Mouse (Mus musculus): ENCODE measurements around the gene 1700122O11Rik. TPM values are rescaled to one million over a fixed set of nuclear protein-coding genes. Genes with fewer than 3 reads are reported as not detected.

Gene 1700122O11Rik
- polyA plus RNA-seq, 1 experiment from 2014 or later, result not detected

DNA sequence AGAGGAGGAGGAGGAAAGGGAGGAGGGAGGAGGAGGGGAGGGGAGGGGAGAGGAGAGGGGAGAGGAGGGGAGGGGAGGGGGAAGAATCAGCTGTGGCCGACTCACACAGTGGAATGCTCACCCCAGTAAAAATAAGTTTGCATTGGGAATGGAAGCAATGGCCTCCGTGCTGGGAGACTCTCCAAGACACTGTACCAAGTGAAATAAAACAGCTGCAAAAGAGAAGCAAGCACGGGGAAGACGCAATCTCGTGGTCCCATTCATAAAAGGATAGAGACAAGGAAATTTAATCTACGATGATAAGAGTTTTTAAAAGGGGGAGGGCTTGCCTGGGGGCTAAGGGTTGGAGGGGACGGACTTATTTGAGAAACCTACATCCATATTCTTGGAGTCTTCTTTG, 36.9 kb downstream of the 1700122O11Rik start:
- Histone ChIP-seq H3K9me3 (ENCODE audit: control insufficient read depth, low read length) (no peaks in the 10 kb centered on the region), H3K27me3 (replicated peaks; ENCODE audit: control insufficient read depth, insufficient read depth, low read length) (no peaks in the 10 kb centered on the region), H3K36me3 (ENCODE audit: control insufficient read depth, insufficient read depth, low read length) (no peaks in the 10 kb centered on the region), H3K27ac (ENCODE audit: low read depth) (peak overlapping the region; percentile 81), H3K9ac (ENCODE audit: low read length) (no peak overlapping the region), H3K4me3 (ENCODE audit: low read depth, low read length) (peak overlapping the region; percentile 27; the same call in 1 of the 2 replicates), H3K4me1 (replicated peaks; ENCODE audit: control insufficient read depth, insufficient read depth, low read length) (peaks cover 38% of the 10 kb centered on the region), H3K4me2 (ENCODE audit: low read length) (peak overlapping the region; percentile 57)
- DNase-seq (ENCODE audit: low spot score), result peak; percentile 72
- WGBS, result 11% methylated on average over 7 of the region's 7 CpGs
- 0 out of 2 replicates have a peak, but pooled peaks have one; percentile 34 for ATAC-seq (replicated peaks; ENCODE audit: low FRiP score, low TSS enrichment, low read depth)

DNA sequence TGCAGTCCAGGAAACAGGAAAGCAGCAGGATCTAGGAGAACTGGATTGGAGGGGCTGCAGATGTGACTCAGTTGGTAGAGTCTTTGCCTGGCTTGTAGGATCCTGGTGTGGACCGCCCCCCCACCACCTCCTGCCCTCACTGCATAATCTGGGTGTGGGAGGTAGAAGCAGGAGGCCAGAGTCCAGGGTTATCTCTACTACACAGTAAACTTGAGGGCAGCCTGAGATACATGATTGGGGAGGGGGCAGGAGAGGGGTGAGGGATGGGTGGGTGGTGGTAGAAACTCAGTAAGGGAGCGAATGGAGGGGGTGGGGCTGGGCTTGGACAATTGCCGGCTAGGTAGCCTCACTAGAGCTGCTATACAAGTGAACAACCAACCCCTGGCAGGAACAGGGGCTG, 38.3 kb downstream of the 1700122O11Rik start:
- Histone ChIP-seq H3K4me3 (ENCODE audit: low read depth, low read length) (no peak overlapping the region), H3K9ac (ENCODE audit: low read length) (no peak overlapping the region), H3K4me1 (replicated peaks; ENCODE audit: control insufficient read depth, insufficient read depth, low read length) (peaks cover 28% of the 10 kb centered on the region), H3K27me3 (replicated peaks; ENCODE audit: control insufficient read depth, insufficient read depth, low read length) (no peaks in the 10 kb centered on the region), H3K4me2 (ENCODE audit: low read length) (no peak overlapping the region), H3K27ac (ENCODE audit: low read depth) (peak overlapping the region; percentile 33; the same call in 1 of the 2 replicates), H3K36me3 (ENCODE audit: control insufficient read depth, insufficient read depth, low read length) (no peaks in the 10 kb centered on the region), H3K9me3 (ENCODE audit: control insufficient read depth, low read length) (no peaks in the 10 kb centered on the region)
- ATAC-seq (replicated peaks; ENCODE audit: low FRiP score, low TSS enrichment, low read depth) (peak; percentile 43; the same call in 1 of the 2 replicates), DNase-seq (ENCODE audit: low spot score) (no peak)
- WGBS, result 54% methylated on average over 3 of the region's 3 CpGs

DNA sequence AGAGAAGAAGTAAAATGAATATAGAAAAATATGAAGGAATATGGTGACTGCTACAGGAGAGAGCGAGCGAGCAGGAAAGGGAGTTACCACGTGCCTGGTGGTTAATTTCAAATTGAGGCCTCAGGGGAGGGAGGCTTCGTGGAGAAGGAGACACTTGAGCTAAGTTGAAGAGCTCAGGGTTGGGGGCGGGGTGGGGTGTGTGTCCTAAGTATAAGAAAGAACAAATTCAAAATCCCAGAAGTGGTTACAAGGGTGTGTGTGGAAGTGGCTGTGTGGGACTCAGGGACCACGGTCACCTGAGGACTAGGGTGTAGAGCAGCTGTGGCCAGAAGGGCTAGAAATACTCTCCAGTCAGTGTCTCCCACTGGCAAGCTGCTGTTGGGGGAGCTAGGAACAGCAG, 38.7 kb downstream of the 1700122O11Rik start:
- Histone ChIP-seq H3K27me3 (replicated peaks; ENCODE audit: control insufficient read depth, insufficient read depth, low read length) (no peaks in the 10 kb centered on the region), H3K4me3 (ENCODE audit: low read depth, low read length) (no peak overlapping the region), H3K4me2 (ENCODE audit: low read length) (no peak overlapping the region), H3K27ac (ENCODE audit: low read depth) (peak overlapping the region; percentile 33; the same call in 1 of the 2 replicates), H3K36me3 (ENCODE audit: control insufficient read depth, insufficient read depth, low read length) (no peaks in the 10 kb centered on the region), H3K9me3 (ENCODE audit: control insufficient read depth, low read length) (no peaks in the 10 kb centered on the region), H3K4me1 (replicated peaks; ENCODE audit: control insufficient read depth, insufficient read depth, low read length) (peaks cover 24% of the 10 kb centered on the region), H3K9ac (ENCODE audit: low read length) (no peak overlapping the region)
- DNase-seq (ENCODE audit: low spot score) (no peak), ATAC-seq (replicated peaks; ENCODE audit: low FRiP score, low TSS enrichment, low read depth) (no peak)
- WGBS, result 39% methylated on average over 6 of the region's 6 CpGs

DNA sequence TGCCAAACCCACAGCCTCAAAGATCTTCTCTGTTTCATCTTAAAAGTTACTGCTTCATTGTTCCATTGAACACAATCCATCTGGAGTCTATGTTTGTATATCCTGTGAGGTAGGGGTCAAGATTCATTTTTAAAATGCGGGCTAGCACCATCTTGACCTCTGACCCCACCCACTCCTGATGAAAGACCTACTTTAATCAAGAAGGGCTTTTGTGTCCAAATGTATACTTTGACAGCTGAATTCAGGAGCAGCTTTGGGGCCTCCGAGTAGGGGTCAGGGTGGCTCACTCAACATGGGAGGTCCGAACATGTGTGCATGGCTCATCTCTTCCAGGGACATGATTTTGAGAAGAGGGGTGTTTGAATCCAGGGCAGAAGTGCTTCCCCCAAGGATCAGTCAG, 40.3 kb downstream of the 1700122O11Rik start:
- Histone ChIP-seq H3K4me3 (ENCODE audit: low read depth, low read length) (no peak overlapping the region), H3K4me1 (replicated peaks; ENCODE audit: control insufficient read depth, insufficient read depth, low read length) (peaks cover 24% of the 10 kb centered on the region), H3K27me3 (replicated peaks; ENCODE audit: control insufficient read depth, insufficient read depth, low read length) (no peaks in the 10 kb centered on the region), H3K9ac (ENCODE audit: low read length) (no peak overlapping the region), H3K36me3 (ENCODE audit: control insufficient read depth, insufficient read depth, low read length) (no peaks in the 10 kb centered on the region), H3K9me3 (ENCODE audit: control insufficient read depth, low read length) (no peaks in the 10 kb centered on the region), H3K4me2 (ENCODE audit: low read length) (no peak overlapping the region), H3K27ac (ENCODE audit: low read depth) (no peak overlapping the region)
- 41% methylated on average over 3 of the region's 3 CpGs for WGBS
- no peak for DNase-seq (ENCODE audit: low spot score)
- ATAC-seq (replicated peaks; ENCODE audit: low FRiP score, low TSS enrichment, low read depth), result no peak

DNA sequence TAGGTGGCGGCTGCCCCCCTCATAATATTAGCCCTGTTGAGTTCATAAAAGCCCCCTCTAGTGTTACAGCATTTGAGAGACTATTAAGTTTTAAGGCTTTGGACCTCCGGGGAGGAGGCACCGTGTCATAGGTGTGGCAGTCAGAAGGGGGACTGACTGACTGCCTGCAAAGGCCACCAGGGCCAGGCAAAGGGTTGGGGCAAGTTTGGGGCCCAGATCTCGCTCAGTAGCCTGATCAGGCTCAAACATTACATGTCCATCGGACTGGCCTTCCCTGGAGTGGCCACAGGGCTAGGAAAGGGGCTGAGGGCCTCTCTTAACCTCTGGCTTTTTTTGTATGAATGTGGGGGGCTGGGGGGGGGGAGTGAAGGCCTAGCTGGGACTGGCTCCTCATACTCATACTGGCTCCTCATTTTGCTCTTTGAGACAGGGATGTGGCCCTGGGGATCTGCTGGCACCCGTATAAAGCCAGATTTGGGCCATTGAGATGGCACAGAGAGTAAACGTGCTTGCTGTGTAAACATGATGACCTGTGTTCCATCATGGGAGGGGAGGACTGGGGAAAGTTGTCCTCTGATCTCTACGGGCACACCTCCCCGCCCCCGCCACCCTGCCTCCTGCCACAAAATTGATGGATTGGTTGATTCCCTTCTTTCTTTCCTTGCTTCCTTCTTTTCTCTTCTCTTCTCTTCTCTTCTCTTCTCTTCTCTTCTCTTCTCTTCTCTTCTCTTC, 47.5 kb downstream of the 1700122O11Rik start:
- WGBS, result 37% methylated on average over 10 of the region's 10 CpGs
- no peaks in the 10 kb centered on the region for H3K27me3 ChIP-seq (replicated peaks; ENCODE audit: control insufficient read depth, insufficient read depth, low read length)
- H3K27ac ChIP-seq (ENCODE audit: low read depth), result peak overlapping the region; percentile 67
- H3K36me3 ChIP-seq (ENCODE audit: control insufficient read depth, insufficient read depth, low read length), result no peaks in the 10 kb centered on the region
- DNase-seq (ENCODE audit: low spot score) (no peak), ATAC-seq (replicated peaks; ENCODE audit: low FRiP score, low TSS enrichment, low read depth) (peak; percentile 47)
- H3K4me1 ChIP-seq (replicated peaks; ENCODE audit: control insufficient read depth, insufficient read depth, low read length), result peaks cover 27% of the 10 kb centered on the region
- H3K9me3 ChIP-seq (ENCODE audit: control insufficient read depth, low read length), result no peaks in the 10 kb centered on the region
- H3K4me3 ChIP-seq (ENCODE audit: low read depth, low read length), result no peak overlapping the region
- H3K4me2 ChIP-seq (ENCODE audit: low read length), result no peak overlapping the region
- no peak overlapping the region for H3K9ac ChIP-seq (ENCODE audit: low read length)

DNA sequence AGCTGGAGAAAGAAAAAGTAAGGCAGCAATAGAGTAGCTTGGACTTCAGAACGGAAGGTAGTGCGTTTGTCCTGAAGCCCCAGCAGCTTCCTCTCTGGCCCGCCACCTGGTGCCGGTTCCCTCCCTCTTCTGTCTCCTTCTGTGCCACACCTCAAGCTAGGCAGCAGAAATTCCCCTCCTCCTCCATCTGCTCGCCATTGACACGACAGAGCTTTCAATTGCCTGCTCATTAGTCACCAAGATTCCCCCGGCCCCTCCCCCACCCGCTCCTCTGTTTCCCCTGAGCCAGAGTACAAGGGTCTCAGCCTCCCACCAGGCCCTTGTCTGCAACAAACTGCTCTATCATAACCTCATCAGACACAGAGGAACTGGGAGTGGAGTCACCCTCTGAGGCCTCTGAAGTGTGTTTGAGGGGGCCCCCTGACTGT, 48.1 kb downstream of the 1700122O11Rik start:
- Histone ChIP-seq H3K27ac (ENCODE audit: low read depth) (peak overlapping the region; percentile 67), H3K4me2 (ENCODE audit: low read length) (no peak overlapping the region), H3K27me3 (replicated peaks; ENCODE audit: control insufficient read depth, insufficient read depth, low read length) (no peaks in the 10 kb centered on the region), H3K9me3 (ENCODE audit: control insufficient read depth, low read length) (no peaks in the 10 kb centered on the region), H3K4me3 (ENCODE audit: low read depth, low read length) (no peak overlapping the region), H3K9ac (ENCODE audit: low read length) (no peak overlapping the region), H3K4me1 (replicated peaks; ENCODE audit: control insufficient read depth, insufficient read depth, low read length) (peaks cover 27% of the 10 kb centered on the region), H3K36me3 (ENCODE audit: control insufficient read depth, insufficient read depth, low read length) (no peaks in the 10 kb centered on the region)
- no peak for DNase-seq (ENCODE audit: low spot score)
- 14% methylated on average over 8 of the region's 8 CpGs for WGBS
- peak; percentile 81 for ATAC-seq (replicated peaks; ENCODE audit: low FRiP score, low TSS enrichment, low read depth)

DNA sequence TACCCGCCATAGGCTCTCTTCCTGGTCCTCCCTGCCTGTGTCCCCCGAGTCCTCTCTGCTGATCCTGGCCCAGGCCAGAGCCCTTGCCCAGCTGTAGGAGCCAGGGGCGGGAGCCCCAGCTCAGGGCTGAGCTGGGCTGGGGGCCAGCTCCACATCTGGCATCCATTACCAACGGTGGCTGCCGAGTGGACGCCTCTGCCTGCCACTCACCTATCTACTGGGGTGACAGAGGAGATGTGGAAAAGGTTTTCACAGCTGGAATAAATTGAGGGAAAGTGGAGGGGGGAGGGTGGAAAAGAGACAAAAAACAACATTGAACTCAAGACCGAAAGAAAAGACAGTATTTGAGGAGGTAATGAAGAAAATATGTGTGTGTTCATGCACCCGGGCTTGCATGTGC, 49.3 kb downstream of the 1700122O11Rik start:
- Histone ChIP-seq H3K36me3 (ENCODE audit: control insufficient read depth, insufficient read depth, low read length) (no peaks in the 10 kb centered on the region), H3K9me3 (ENCODE audit: control insufficient read depth, low read length) (no peaks in the 10 kb centered on the region), H3K27me3 (replicated peaks; ENCODE audit: control insufficient read depth, insufficient read depth, low read length) (no peaks in the 10 kb centered on the region), H3K4me3 (ENCODE audit: low read depth, low read length) (no peak overlapping the region), H3K4me1 (replicated peaks; ENCODE audit: control insufficient read depth, insufficient read depth, low read length) (peaks cover 27% of the 10 kb centered on the region), H3K27ac (ENCODE audit: low read depth) (no peak overlapping the region), H3K9ac (ENCODE audit: low read length) (no peak overlapping the region), H3K4me2 (ENCODE audit: low read length) (no peak overlapping the region)
- DNase-seq (ENCODE audit: low spot score) (no peak), ATAC-seq (replicated peaks; ENCODE audit: low FRiP score, low TSS enrichment, low read depth) (no peak)
- 41% methylated on average over 8 of the region's 8 CpGs for WGBS

DNA sequence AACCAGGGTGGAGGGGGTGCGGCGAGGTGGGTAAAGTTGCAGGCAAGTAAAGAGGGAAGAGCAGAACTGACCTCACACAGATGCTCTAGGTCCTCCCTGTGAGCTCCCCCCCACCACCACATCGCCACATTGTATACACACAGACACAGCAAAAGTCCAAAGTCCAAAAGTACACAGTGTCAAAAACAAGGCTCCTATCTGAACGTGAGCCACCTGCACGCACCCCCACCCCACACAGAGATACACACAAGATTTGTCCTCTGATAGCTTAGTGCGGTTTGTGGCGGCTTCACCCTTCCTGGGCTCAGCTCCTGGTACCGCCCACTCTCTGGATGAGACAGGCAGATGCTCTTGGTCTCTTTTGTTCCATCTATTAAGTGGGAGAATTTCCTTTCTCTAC, 50.0 kb downstream of the 1700122O11Rik start:
- Histone ChIP-seq H3K9me3 (ENCODE audit: control insufficient read depth, low read length) (no peaks in the 10 kb centered on the region), H3K27me3 (replicated peaks; ENCODE audit: control insufficient read depth, insufficient read depth, low read length) (no peaks in the 10 kb centered on the region), H3K9ac (ENCODE audit: low read length) (no peak overlapping the region), H3K27ac (ENCODE audit: low read depth) (no peak overlapping the region), H3K4me3 (ENCODE audit: low read depth, low read length) (no peak overlapping the region), H3K4me1 (replicated peaks; ENCODE audit: control insufficient read depth, insufficient read depth, low read length) (peaks cover 27% of the 10 kb centered on the region), H3K4me2 (ENCODE audit: low read length) (no peak overlapping the region), H3K36me3 (ENCODE audit: control insufficient read depth, insufficient read depth, low read length) (no peaks in the 10 kb centered on the region)
- DNase-seq (ENCODE audit: low spot score) (no peak), ATAC-seq (replicated peaks; ENCODE audit: low FRiP score, low TSS enrichment, low read depth) (no peak)
- 65% methylated on average over 8 of the region's 8 CpGs for WGBS

Measured in intestine, embryonic 14.5 days (tissue).